Mouse (Mus musculus) kidney, embryonic 16.5 days (tissue): ENCODE measurements around the gene Gm9046. TPM values are rescaled to one million over a fixed set of nuclear protein-coding genes. Genes with fewer than 3 reads are reported as not detected.
"Not testable (repeated sequence)": the region's sequence is repeated elsewhere in the genome, so short reads cannot be mapped to it uniquely, and the experiment has no call there.

ENCODE experiments used
- ATAC-seq: fragments of 200-750 bp; cut with Nextera tagmentation; 2 replicates; pipeline ENCODE4 v1.8.0; 2017; ENCODE audit warnings: moderate TSS enrichment; ENCODE audit not compliant: low FRiP score, low TSS enrichment
- H3K27ac ChIP-seq: fragments of 300-500 bp; sonication (generic); 2 replicates; pipeline ENCODE4 v1.5.1; 2014; ENCODE audit warnings: low read length
- H3K27me3 ChIP-seq: fragments of 300-500 bp; sonication (generic); 2 replicates; pipeline ENCODE4 v1.6.1; 2014; ENCODE audit warnings: low read length, control low read depth, mixed read lengths; ENCODE audit not compliant: insufficient read depth
- H3K36me3 ChIP-seq: fragments of 300-500 bp; sonication (generic); 2 replicates; pipeline ENCODE4 v1.6.1; 2014; ENCODE audit warnings: low read length, control low read depth, mixed read lengths; ENCODE audit not compliant: insufficient read depth
- H3K4me1 ChIP-seq: fragments of 300-500 bp; sonication (generic); 2 replicates; pipeline ENCODE4 v1.6.1; 2014; ENCODE audit warnings: low read length, control low read depth, mixed read lengths; ENCODE audit not compliant: insufficient read depth
- H3K4me2 ChIP-seq: fragments of 300-500 bp; sonication (generic); replicated peaks from 2 replicates; pipeline ENCODE4 v1.6.1; 2014; ENCODE audit warnings: low read depth, low read length
- H3K4me3 ChIP-seq: fragments of 300-500 bp; sonication (generic); 2 replicates; pipeline ENCODE4 v1.5.1; 2014; ENCODE audit warnings: mild to moderate bottlenecking, low read length
- H3K9ac ChIP-seq: fragments of 300-500 bp; sonication (generic); replicated peaks from 2 replicates; pipeline ENCODE4 v1.6.1; 2014; ENCODE audit warnings: low read length
- H3K9me3 ChIP-seq: fragments of 300-500 bp; sonication (generic); 2 replicates; pipeline ENCODE4 v1.6.1; 2016; ENCODE audit warnings: low read length, control low read depth
- WGBS: fragments of 180-500 bp; shearing (Covaris S2); extraction: QIAGEN DNeasy Blood & Tissue Kit; methylation state at CpG from one replicate; pipeline ENCODE4 v1.1.7; 2014; 5-methylcytosine and 5-hydroxymethylcytosine counted together
- polyA plus RNA-seq: library from polyadenylated mRNA; unstranded; fragments of >200 nt; fragmentation: Nextera tagmentation; extraction: Ambion mirVana; gene quantifications from 2 replicates; pipeline ENCODE4 v1.2.1, GENCODE M21; 2015

Gene Gm9046
- polyA plus RNA-seq = not detected in 2 replicates

- ATAC-seq, H3K4me3 ChIP-seq, H3K27ac ChIP-seq, H3K9me3 ChIP-seq, H3K27me3 ChIP-seq, H3K4me1 ChIP-seq, H3K4me2 ChIP-seq, H3K9ac ChIP-seq, H3K36me3 ChIP-seq: not testable (repeated sequence)
- no CpG with 5 or more reads among the region's 14 CpGs for WGBS
Measured at GRCm38 (mm10) chr10:118343155-118343554, at the start of gene Gm9046. Gm9046 (minus strand) TSS chr10:118343255.

- WGBS = 4% methylated on average over 10 of the region's 10 CpGs
- peak overlapping the region; percentile 48 for H3K4me2 ChIP-seq
- no peaks in the 10 kb centered on the region for H3K4me1 ChIP-seq
- H3K4me3 ChIP-seq = 0 out of 2 replicates have a peak overlapping the region, but pooled peaks have one; percentile 23
- H3K27ac ChIP-seq = no peak overlapping the region
- ATAC-seq = peak; percentile 94
- H3K9me3 ChIP-seq = no peaks in the 10 kb centered on the region
- H3K9ac ChIP-seq = peak overlapping the region; percentile 54; the same call in 1 of the 2 replicates
- H3K36me3 ChIP-seq = no peaks in the 10 kb centered on the region
- no peaks in the 10 kb centered on the region for H3K27me3 ChIP-seq
Measured at GRCm38 (mm10) chr10:118370443-118370842, 27.4 kb upstream of the Gm9046 start.

GRCm38 (mm10) chr10:118369518-118369917, 26.5 kb upstream of the Gm9046 start:
- no peaks in the 10 kb centered on the region for H3K4me1 ChIP-seq
- H3K27ac ChIP-seq = no peak overlapping the region
- H3K4me3 ChIP-seq = no peak overlapping the region
- no peaks in the 10 kb centered on the region for H3K36me3 ChIP-seq
- H3K9ac ChIP-seq = no peak overlapping the region
- H3K27me3 ChIP-seq = no peaks in the 10 kb centered on the region
- WGBS = 93% methylated on average over 9 of the region's 9 CpGs
- H3K4me2 ChIP-seq = no peak overlapping the region
- no peaks in the 10 kb centered on the region for H3K9me3 ChIP-seq
- no peak for ATAC-seq

- H3K9ac ChIP-seq, H3K9me3 ChIP-seq, ATAC-seq, H3K27ac ChIP-seq, H3K4me1 ChIP-seq, H3K4me3 ChIP-seq, H3K36me3 ChIP-seq, H3K27me3 ChIP-seq, H3K4me2 ChIP-seq: not testable (repeated sequence)
- 100% methylated on average over 1 of the region's 11 CpGs for WGBS
Measured at GRCm38 (mm10) chr10:118354005-118354404, 10.9 kb upstream of the Gm9046 start, which contains the start of gene Gm9049. Gm9049 (minus strand) TSS chr10:118354105.

- H3K4me1 ChIP-seq, H3K36me3 ChIP-seq, H3K9ac ChIP-seq, H3K27ac ChIP-seq, H3K4me3 ChIP-seq, H3K27me3 ChIP-seq, H3K9me3 ChIP-seq, ATAC-seq, H3K4me2 ChIP-seq: not testable (repeated sequence)
- WGBS = 78% methylated on average over 1 of the region's 14 CpGs
Measured at GRCm38 (mm10) chr10:118348579-118348978, 5.5 kb upstream of the Gm9046 start, which contains the start of gene Gm9048. Gm9048 (minus strand) TSS chr10:118348679.

- H3K4me3 ChIP-seq, H3K36me3 ChIP-seq, ATAC-seq, H3K4me1 ChIP-seq, H3K27ac ChIP-seq, H3K9me3 ChIP-seq, H3K4me2 ChIP-seq, H3K9ac ChIP-seq, H3K27me3 ChIP-seq: not testable (repeated sequence)
- WGBS = no CpG with 5 or more reads among the region's 14 CpGs
Measured at GRCm38 (mm10) chr10:118337731-118338130, 5.3 kb downstream of the Gm9046 start, which contains the start of gene Gm9045. Gm9045 (minus strand) TSS chr10:118337831.

GRCm38 (mm10) chr10:118332308-118332707, 10.7 kb downstream of the Gm9046 start, which contains the start of gene Gm9044:
Gm9044 (minus strand) TSS chr10:118332408.
- no CpG with 5 or more reads among the region's 14 CpGs for WGBS

GRCm38 (mm10) chr10:118326869-118327268, 16.2 kb downstream of the Gm9046 start, which contains the start of gene Gm9040:
Gm9040 (minus strand) TSS chr10:118326969.
- H3K36me3 ChIP-seq, H3K4me3 ChIP-seq, ATAC-seq, H3K27ac ChIP-seq, H3K9ac ChIP-seq, H3K9me3 ChIP-seq, H3K4me1 ChIP-seq, H3K27me3 ChIP-seq, H3K4me2 ChIP-seq: not testable (repeated sequence)
- no CpG with 5 or more reads among the region's 11 CpGs for WGBS

More at GRCm38 (mm10) chr10:118332308-118332707, 10.7 kb downstream of the Gm9046 start, which contains the start of gene Gm9044:
- ATAC-seq, H3K36me3 ChIP-seq, H3K4me2 ChIP-seq, H3K9me3 ChIP-seq, H3K4me1 ChIP-seq, H3K4me3 ChIP-seq, H3K27ac ChIP-seq, H3K9ac ChIP-seq, H3K27me3 ChIP-seq: not testable (repeated sequence)

- no peaks in the 10 kb centered on the region for H3K36me3 ChIP-seq
- H3K4me3 ChIP-seq = no peak overlapping the region
- no peak overlapping the region for H3K9ac ChIP-seq
- no peak for ATAC-seq
- H3K27me3 ChIP-seq = no peaks in the 10 kb centered on the region
- no peak overlapping the region for H3K27ac ChIP-seq
- no peaks in the 10 kb centered on the region for H3K9me3 ChIP-seq
- H3K4me1 ChIP-seq = no peaks in the 10 kb centered on the region
- WGBS = 69% methylated on average over 8 of the region's 8 CpGs
- H3K4me2 ChIP-seq = no peak overlapping the region
Measured at GRCm38 (mm10) chr10:118319024-118319423, 24.0 kb downstream of the Gm9046 start.

- 38% methylated on average over 2 of the region's 2 CpGs for WGBS
Measured at GRCm38 (mm10) chr10:118302133-118302532, 40.9 kb downstream of the Gm9046 start.

More at GRCm38 (mm10) chr10:118302133-118302532, 40.9 kb downstream of the Gm9046 start:
- H3K27me3 ChIP-seq, H3K36me3 ChIP-seq, H3K4me2 ChIP-seq, H3K9me3 ChIP-seq, H3K9ac ChIP-seq, H3K4me3 ChIP-seq, ATAC-seq, H3K4me1 ChIP-seq, H3K27ac ChIP-seq: not testable (repeated sequence)
